Mouse (Mus musculus): ENCODE data around the gene Gpbar1. TPM values are rescaled to one million over a fixed set of nuclear protein-coding genes. Genes with fewer than 3 reads are reported as not detected.

Gene Gpbar1
- polyA plus RNA-seq, 1 experiment: 0.10 TPM

DNA sequence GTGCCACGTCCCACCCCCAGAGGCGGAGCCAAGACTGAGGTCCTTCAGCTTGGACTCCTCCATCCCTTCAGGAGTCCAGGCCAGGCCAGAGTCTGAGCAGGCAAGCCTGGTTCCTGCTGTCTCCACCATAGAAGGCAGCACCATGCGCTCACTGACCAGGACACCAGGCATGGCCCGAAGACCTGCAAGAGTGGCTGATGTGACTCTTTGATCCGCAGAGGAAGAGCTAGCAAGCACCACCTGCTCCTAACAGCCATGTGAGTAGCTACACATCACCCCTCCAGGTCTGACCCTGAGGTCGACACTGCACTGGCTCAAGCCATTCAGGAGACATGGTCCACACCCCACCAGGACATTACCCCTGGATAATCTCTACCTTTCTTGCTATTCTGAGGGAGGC, 1.3 kb upstream of the Gpbar1 start:
- H3K36me3 ChIP-seq (ENCODE audit: control insufficient read depth, insufficient read depth, low read length): peaks cover 5% of the 10 kb centered on the region
- H3K4me1 ChIP-seq (ENCODE audit: control insufficient read depth, insufficient read depth, low read length): peaks cover 3% of the 10 kb centered on the region
- H3K27me3 ChIP-seq (ENCODE audit: control insufficient read depth, insufficient read depth, low read length): no peaks in the 10 kb centered on the region
- TF ChIP-seq CTCF (IDR thresholded peaks at IDR 0.05; ENCODE audit: control insufficient read depth, insufficient read depth, insufficient replicate concordance, low read depth, low read length): no peak
- no peak for TF ChIP-seq POLR2A (IDR thresholded peaks at IDR 0.05; ENCODE audit: control insufficient read depth, low read depth, low read length)
- H3K27ac ChIP-seq (ENCODE audit: control insufficient read depth, insufficient read depth, low read depth, low read length): no peak overlapping the region
- no peak overlapping the region for H3K4me3 ChIP-seq (ENCODE audit: control insufficient read depth, low read depth, low read length)

- no peak overlapping the region; the same call in 1 of the 2 replicates for H3K4me3 ChIP-seq (ENCODE audit: control insufficient read depth, low read depth, low read length)
- H3K36me3 ChIP-seq (ENCODE audit: control insufficient read depth, insufficient read depth, low read length): peaks cover 13% of the 10 kb centered on the region
- peaks cover 3% of the 10 kb centered on the region for H3K4me1 ChIP-seq (ENCODE audit: control insufficient read depth, insufficient read depth, low read length)
- no peak overlapping the region for H3K27ac ChIP-seq (ENCODE audit: control insufficient read depth, insufficient read depth, low read depth, low read length)
- no peak for TF ChIP-seq POLR2A (IDR thresholded peaks at IDR 0.05; ENCODE audit: control insufficient read depth, low read depth, low read length)
- TF ChIP-seq CTCF (IDR thresholded peaks at IDR 0.05; ENCODE audit: control insufficient read depth, insufficient read depth, insufficient replicate concordance, low read depth, low read length): no peak
- no peaks in the 10 kb centered on the region for H3K27me3 ChIP-seq (ENCODE audit: control insufficient read depth, insufficient read depth, low read length)
These were observed 340 bp upstream of the Gpbar1 start for GRCm38 (mm10) chr1:74277883-74278537.

GRCm38 (mm10) chr1:74278988-74279387, 638 bp downstream of the Gpbar1 start:
- peaks cover 14% of the 10 kb centered on the region for H3K36me3 ChIP-seq (ENCODE audit: control insufficient read depth, insufficient read depth, low read length)
- H3K4me1 ChIP-seq (ENCODE audit: control insufficient read depth, insufficient read depth, low read length): peaks cover 5% of the 10 kb centered on the region
- H3K4me3 ChIP-seq (ENCODE audit: control insufficient read depth, low read depth, low read length): peak overlapping the region; percentile 86
- no peaks in the 10 kb centered on the region for H3K27me3 ChIP-seq (ENCODE audit: control insufficient read depth, insufficient read depth, low read length)
- TF ChIP-seq CTCF (IDR thresholded peaks at IDR 0.05; ENCODE audit: control insufficient read depth, insufficient read depth, insufficient replicate concordance, low read depth, low read length) (no peak), POLR2A (IDR thresholded peaks at IDR 0.05; ENCODE audit: control insufficient read depth, low read depth, low read length) (peak; percentile 32; the same call in 1 of the 2 replicates)
- H3K27ac ChIP-seq (ENCODE audit: control insufficient read depth, insufficient read depth, low read depth, low read length): no peak overlapping the region

DNA sequence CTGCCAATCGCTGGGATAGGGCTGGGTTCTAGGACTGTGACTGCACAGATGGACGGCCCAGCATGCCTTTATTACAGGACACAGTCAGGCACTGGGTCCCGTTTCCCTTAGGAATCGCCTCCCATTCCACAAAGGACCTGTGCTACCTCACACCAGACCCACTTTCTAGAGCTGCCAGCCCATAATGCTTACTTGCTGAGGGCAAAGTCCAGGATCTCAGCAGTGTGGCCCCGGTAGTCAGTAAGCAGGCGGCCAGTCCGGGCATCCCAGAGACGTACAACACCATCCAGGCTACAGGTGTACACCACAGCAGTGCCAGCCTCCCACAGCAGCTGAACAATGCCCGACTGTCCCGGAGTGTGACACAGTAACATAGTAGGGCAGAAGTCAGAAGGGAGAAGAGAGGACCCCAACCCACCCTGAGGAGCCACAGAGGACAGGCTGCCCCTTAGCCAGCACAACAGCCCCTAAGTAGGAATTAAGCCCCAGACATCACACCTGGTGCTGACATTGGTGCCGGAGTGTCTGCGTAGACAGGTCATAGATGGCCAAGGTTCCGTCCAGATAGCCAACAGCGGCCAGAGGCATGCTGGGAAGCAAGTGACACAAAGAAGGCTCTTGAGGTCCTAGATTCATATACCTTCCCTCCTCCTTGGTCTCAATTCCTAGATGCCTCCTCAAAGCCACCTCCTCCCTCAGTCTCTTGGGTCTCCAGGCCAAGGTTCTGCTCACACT, 2.4 kb downstream of the Gpbar1 start:
- H3K4me1 ChIP-seq (ENCODE audit: control insufficient read depth, insufficient read depth, low read length): peaks cover 9% of the 10 kb centered on the region
- TF ChIP-seq CTCF (IDR thresholded peaks at IDR 0.05; ENCODE audit: control insufficient read depth, insufficient read depth, insufficient replicate concordance, low read depth, low read length) (no peak), POLR2A (IDR thresholded peaks at IDR 0.05; ENCODE audit: control insufficient read depth, low read depth, low read length) (peak; percentile 93; the same call in 1 of the 2 replicates)

DNA sequence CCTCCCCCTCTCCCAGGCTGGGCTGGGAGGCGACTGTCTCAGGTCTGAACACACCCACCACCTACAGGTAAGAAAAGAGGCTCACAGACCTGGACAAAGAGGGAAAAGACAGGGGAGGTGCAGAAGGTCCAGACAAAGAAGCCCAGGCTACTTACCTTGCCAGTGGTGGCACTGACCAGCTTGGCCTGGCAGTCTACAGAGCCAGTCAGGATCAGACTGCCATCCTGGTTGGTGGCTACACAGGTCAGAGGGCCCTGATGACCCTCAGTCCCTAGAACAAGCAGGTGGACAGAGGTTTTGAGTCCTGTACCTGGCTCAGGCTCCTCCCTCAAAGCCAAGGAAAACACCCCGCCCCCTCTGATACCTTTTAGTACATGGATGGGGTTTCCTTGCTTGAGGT, 3.0 kb downstream of the Gpbar1 start:
- Histone ChIP-seq H3K27me3 (ENCODE audit: control insufficient read depth, insufficient read depth, low read length) (no peaks in the 10 kb centered on the region), H3K4me3 (ENCODE audit: control insufficient read depth, low read depth, low read length) (peak overlapping the region; percentile 86), H3K36me3 (ENCODE audit: control insufficient read depth, insufficient read depth, low read length) (peaks cover 14% of the 10 kb centered on the region), H3K4me1 (ENCODE audit: control insufficient read depth, insufficient read depth, low read length) (peaks cover 11% of the 10 kb centered on the region), H3K27ac (ENCODE audit: control insufficient read depth, insufficient read depth, low read depth, low read length) (peak overlapping the region; percentile 91)
- TF ChIP-seq CTCF (IDR thresholded peaks at IDR 0.05; ENCODE audit: control insufficient read depth, insufficient read depth, insufficient replicate concordance, low read depth, low read length): no peak
- no peak for TF ChIP-seq POLR2A (IDR thresholded peaks at IDR 0.05; ENCODE audit: control insufficient read depth, low read depth, low read length)

More for the DNA sequence above, 2.4 kb downstream of the Gpbar1 start:
- Histone ChIP-seq H3K36me3 (ENCODE audit: control insufficient read depth, insufficient read depth, low read length) (peaks cover 14% of the 10 kb centered on the region), H3K27ac (ENCODE audit: control insufficient read depth, insufficient read depth, low read depth, low read length) (peak overlapping the region; percentile 91), H3K27me3 (ENCODE audit: control insufficient read depth, insufficient read depth, low read length) (no peaks in the 10 kb centered on the region), H3K4me3 (ENCODE audit: control insufficient read depth, low read depth, low read length) (peak overlapping the region; percentile 86)

DNA sequence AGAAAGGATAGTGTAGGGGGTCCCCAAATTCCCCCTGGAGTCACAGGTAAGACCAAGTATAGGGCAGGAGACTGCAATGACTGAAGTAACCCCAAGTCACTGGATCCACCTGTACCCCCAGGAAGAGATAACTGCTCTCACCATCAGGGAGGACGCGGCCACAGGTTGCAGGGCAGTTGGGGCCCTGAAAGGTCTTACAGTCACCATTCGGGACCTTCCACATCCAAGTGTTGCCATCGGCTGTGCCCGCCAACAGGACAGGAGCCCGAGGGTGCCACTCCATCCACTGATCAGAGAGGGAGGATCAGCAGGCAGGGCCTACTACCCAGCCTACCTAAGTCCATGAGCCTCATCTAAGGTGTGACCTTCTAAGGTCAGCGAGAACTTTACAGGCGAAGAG, 3.5 kb downstream of the Gpbar1 start:
- TF ChIP-seq CTCF (IDR thresholded peaks at IDR 0.05; ENCODE audit: control insufficient read depth, insufficient read depth, insufficient replicate concordance, low read depth, low read length): no peak
- no peak for TF ChIP-seq POLR2A (IDR thresholded peaks at IDR 0.05; ENCODE audit: control insufficient read depth, low read depth, low read length)
- Histone ChIP-seq H3K36me3 (ENCODE audit: control insufficient read depth, insufficient read depth, low read length) (peaks cover 14% of the 10 kb centered on the region), H3K27ac (ENCODE audit: control insufficient read depth, insufficient read depth, low read depth, low read length) (peak overlapping the region; percentile 32; the same call in 1 of the 2 replicates), H3K4me1 (ENCODE audit: control insufficient read depth, insufficient read depth, low read length) (peaks cover 11% of the 10 kb centered on the region), H3K27me3 (ENCODE audit: control insufficient read depth, insufficient read depth, low read length) (no peaks in the 10 kb centered on the region), H3K4me3 (ENCODE audit: control insufficient read depth, low read depth, low read length) (peak overlapping the region; percentile 86)

GRCm38 (mm10) chr1:74282896-74283625, 4.7 kb downstream of the Gpbar1 start:
- TF ChIP-seq CTCF (IDR thresholded peaks at IDR 0.05; ENCODE audit: control insufficient read depth, insufficient read depth, insufficient replicate concordance, low read depth, low read length) (no peak), POLR2A (IDR thresholded peaks at IDR 0.05; ENCODE audit: control insufficient read depth, low read depth, low read length) (0 out of 2 replicates have a peak, but pooled peaks have one; percentile 2)
- H3K27me3 ChIP-seq (ENCODE audit: control insufficient read depth, insufficient read depth, low read length): no peaks in the 10 kb centered on the region
- H3K36me3 ChIP-seq (ENCODE audit: control insufficient read depth, insufficient read depth, low read length): peaks cover 14% of the 10 kb centered on the region
- peaks cover 8% of the 10 kb centered on the region for H3K4me1 ChIP-seq (ENCODE audit: control insufficient read depth, insufficient read depth, low read length)
- H3K4me3 ChIP-seq (ENCODE audit: control insufficient read depth, low read depth, low read length): peak overlapping the region; percentile 86
- H3K27ac ChIP-seq (ENCODE audit: control insufficient read depth, insufficient read depth, low read depth, low read length): peak overlapping the region; percentile 41

Data from testis, adult 2 months (tissue).